Mouse (Mus musculus): ENCODE results near the gene B4galnt4.

B4galnt4 gene

DNA sequence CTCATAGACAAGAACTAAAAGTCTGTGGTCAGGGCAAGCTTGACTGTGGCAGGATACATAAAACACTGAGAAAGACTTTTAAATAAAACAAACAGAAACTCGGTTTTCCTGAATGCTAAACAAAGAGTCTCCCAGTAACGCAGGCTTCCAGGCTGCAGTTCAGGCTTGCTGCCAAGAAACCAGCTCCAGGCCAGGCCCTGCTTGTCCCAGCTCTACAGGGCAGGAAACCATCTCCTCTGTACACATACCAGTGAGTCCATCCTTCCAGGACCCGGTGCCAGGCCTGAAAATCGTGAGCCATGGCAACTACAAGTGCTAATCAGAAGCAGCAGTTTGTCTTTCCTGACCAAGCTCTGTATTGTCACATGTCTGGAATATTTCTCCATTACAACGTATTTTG lies 19.2 kb upstream of the B4galnt4 start:
- peak in 1 of 2 experiments; percentile 18 for DNase-seq (ENCODE audit: low spot score in 2 of 2)

DNA sequence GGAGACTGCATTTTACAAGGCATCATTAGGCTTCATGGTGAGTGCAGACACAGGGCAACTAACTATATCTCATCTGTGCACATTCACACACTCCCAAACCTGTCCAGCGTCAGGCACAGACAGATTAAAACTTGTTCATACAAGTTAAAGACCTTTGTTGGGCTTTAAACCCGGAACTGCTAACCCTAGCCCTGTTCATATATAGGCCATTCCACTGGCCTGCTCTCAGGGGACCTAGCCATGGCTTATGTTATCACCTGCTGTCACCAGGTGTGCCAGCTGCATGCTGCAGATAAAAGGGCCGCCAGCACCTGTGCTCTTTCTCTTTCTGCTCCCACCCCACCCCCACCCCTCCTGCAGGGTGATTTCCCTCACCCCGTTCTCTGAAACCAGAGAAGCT lies 18.4 kb upstream of the B4galnt4 start:
- no peak for DNase-seq (ENCODE audit: low spot score in 2 of 2)

DNA sequence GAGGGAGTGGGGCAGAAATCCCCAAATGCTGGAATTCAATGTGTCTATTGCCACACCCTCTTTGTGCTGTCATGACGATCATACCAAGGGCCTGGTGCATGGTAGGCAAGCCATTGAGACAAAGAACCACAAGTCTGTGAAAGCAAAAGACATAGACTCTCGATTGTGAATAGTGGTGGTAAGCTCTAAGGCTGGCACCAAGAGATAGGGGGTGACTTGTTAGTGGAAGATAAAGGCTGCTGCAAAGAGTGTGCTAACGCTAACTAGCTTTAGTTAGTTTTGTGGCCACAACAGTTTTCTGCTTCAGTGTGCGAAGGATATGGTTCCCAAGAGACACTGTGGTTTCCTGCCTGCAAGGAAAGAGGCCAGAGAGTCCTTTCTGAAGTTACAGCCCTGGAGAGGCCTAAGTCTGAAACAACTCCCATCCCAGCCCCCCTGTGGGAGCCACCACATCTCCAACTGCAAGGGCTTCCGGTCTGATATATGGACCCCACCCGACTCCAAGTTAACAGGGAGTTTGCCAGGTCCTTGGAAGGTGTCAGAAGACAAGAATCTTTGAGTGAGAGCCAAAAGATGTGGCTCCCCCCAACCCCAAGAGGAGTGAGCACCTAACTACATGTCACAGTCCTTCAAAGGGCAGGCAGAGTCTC lies 13.8 kb upstream of the B4galnt4 start:
- no peak for DNase-seq (ENCODE audit: low spot score in 2 of 2)

DNA sequence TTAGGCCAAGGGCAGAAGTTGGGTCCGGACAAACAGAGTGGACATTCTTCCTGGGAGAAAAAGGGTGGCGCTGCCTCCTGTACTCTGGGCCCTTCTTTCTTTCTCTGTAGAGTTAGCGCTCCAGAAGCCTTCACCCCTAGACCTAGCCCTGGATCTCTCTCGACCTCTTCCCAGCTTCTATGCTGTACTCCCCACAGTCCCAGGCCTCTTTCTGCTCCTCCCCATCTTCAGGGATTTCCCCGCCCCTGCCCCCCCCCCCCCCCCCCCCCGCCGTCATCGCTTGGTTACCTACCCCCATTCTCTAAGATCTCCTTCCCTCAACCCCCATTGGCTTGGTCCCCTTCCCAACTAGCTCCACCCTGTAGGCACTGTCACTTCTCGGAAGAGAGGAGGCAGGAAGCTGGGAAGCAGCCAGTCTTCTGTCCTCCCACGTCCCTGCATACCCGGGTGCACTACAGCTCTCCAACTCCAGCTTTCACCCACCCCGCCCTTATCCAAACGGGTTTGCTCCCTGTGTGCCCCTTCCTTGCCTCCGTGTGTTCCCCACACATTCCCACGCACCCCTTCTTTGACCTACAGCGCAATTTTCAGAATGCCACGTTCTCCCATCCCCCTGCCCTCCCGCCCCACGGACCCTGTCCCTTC lies 13.2 kb upstream of the B4galnt4 start:
- DNase-seq (ENCODE audit: low spot score in 2 of 2), result peak in 1 of 2 experiments; percentile 16

DNA sequence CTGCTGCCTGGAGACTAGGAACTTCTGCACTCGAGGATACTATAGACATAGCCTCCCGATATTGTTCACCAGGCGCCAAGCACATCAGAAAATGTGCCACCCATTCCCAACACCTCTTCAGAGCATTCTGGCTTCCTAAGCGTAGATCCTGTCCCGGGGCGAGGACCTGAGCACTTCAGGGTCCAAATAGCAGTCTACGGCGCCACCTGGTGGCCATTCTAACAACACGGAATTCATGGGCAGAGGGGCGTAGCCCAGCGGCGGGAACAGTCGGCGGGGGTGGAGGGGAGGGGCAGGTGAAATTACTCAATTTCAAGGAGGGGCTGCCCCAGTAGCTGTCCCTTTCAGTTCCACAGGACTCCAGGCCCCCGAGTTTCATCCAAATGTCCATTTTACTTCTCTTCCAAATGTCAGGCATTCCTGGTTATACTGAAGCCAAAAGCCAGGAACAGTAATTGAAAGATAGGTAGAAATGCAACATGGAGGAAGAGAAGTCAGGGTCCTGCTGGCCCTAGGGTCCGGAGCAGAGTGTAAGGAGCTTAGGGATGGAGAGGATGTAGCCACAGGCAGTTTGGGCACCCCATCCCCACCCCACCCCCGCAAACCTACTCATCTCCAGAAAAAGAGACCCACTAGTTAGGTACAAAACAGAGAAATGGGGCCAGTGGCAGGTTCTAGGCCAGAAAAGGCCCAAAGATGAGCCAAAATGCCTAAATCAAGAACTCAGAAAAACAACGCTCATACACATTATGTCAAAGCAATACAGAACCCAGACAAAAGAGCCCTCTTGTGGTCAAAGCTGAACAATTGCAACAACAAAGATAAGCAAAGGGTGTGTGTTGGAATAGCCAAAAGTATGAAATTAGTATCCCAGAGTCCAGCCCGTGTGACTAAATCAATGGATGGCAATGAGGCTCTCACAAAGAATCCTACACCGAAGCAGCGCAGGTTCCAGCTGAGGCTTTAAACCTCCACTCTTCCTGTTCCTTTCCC lies 12.4 kb upstream of the B4galnt4 start:
- peak; percentile 79 to 86 for DNase-seq (ENCODE audit: low spot score in 2 of 2)

DNA sequence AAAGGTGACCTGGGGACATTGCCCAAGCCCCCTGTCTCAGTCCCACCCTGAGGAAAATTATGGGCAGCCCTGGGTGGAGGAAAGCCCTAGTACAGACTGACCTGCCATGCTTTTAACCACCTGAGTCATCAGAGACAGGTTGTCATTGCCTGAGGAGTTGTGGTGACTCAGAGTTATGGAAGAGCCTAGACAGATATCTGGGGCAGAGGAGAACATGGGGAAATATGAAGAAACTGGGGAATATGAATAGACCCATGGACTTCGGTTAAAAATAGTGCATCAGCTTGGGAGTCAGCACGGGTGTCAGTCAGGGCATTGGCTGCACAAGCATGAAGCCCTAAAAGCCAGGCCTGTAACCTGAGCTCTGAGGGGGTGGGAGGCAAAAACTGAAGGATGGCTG lies 11.6 kb upstream of the B4galnt4 start:
- DNase-seq (ENCODE audit: low spot score in 2 of 2), result no peak

DNA sequence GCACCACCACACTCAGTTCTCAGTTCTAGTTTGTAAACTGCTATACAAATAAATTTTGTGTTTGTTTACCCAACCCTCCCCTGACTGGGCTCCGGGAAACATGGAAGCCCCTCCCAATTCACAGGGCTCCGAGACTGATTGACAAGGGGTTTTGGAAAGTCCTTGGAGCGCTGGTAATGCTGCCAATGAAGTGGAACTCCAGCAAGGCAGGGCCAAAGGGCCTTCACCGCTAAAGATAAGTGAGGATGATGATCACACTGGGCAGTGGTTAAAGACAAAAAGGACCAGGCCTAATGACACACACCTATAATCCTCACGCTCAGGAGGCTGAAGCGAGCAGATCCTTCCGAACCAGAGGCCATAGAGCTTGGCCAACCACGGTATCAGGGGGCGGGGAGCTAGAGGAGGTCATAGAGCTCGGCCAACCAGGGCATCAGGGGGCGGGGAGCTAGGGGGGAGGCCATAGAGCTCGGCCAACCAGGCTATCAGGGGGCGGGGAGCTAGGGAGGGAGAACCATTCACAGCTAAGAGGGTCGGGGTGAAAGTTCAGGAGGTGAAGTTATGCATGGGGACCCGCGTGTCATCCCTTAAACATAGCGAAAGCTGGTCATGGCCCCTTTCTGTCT lies 9.7 kb upstream of the B4galnt4 start:
- DNase-seq (ENCODE audit: low spot score in 2 of 2), result no peak

DNA sequence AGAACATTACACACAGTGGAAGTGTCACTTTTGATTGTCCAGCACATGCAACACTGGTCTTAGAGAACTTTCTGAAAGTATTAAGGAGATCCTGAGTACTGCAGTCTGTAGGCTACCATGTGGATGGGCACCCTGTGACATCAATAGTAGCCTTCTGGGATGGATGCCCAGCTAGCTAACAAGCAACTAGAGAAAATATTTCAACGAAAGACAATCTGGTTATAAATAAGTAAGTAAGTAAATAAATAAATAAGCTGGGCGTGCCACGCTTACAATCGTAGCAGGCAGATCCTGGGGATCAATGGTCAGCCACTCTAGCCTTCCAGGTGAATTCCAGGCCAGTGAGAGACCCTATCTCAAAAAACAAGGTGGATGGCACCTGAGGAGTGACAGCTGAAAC lies 8.9 kb upstream of the B4galnt4 start:
- no peak for DNase-seq (ENCODE audit: low spot score in 2 of 2)

DNA sequence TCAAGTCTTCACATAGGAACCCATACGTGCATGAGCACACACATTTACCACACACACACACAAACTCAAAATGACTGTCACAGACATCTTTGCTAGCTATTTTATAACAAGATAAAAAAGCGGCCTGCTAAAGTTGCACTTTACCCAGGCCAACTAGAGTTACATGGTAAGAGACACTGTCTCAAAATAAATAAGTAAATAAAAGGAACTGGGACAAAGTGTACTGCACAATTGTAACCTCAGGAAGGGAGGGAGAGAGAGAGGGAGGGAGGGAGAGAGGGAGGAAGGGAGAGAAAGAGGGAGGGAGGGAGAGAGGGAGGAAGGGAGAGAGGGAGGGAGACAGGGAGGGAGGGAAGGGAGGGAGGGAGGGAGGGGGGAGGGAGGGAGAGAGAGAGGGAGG lies 8.5 kb upstream of the B4galnt4 start:
- DNase-seq (ENCODE audit: low spot score in 2 of 2), result no peak

DNA sequence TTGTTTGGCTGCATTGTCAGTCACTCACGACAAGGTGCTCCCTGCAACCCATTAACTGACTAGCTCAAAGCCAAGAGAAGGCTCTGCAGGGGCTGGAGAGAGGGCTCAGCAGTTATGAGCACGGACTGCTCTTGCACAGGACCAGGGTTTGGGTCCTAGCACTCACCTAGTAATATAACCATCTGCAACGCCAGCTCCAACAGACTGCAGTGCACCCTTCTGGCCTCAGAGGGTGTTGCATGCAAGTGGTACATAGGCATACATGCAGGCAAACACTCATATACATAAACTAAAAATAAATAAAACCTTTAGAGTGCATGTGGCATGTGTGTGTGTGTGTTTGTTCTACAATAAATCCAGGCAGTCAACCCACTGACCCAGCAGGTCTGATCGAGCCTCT lies 5.1 kb upstream of the B4galnt4 start:
- DNase-seq (ENCODE audit: low spot score in 2 of 2), result no peak

DNA sequence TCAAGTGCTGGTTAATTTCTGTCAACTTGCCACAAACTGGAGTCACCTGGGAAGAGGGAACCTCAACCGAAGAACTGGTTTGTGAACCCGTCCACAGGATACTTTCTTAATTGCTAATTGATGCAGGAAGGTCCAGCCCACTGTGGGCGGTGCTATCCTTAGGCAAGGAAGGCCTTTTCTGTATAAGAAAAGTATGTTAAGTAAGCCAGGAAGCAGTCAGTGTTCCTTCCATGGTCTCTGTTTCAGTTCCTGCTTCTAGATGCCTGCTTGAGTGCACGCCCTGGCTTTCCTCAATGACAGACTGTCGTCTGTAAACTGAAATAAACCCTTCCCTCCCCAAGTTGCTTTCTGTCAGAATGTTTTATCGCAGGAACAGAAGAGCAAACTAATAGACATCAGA lies 3.9 kb upstream of the B4galnt4 start:
- DNase-seq (ENCODE audit: low spot score in 2 of 2), result no peak

DNA sequence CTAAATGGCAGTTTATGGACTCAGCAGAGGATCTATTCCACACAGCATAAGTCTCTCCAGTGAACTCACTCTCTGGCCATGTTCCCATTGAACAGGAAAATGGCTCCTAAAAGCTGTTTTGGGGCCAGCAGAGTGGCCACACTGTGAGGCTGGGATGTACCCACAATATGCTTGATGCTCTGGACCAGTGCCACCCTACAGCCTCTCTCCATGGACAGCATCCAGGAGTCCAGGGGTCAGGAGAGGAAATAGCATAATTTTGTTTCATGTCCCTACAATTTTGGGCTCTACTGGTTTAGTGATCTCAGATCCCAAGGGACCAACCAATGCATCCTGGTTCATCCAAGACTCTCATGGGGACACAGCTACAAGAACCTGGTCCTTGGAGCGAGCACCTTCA lies 3.4 kb upstream of the B4galnt4 start:
- no peak for DNase-seq (ENCODE audit: low spot score in 2 of 2)

DNA sequence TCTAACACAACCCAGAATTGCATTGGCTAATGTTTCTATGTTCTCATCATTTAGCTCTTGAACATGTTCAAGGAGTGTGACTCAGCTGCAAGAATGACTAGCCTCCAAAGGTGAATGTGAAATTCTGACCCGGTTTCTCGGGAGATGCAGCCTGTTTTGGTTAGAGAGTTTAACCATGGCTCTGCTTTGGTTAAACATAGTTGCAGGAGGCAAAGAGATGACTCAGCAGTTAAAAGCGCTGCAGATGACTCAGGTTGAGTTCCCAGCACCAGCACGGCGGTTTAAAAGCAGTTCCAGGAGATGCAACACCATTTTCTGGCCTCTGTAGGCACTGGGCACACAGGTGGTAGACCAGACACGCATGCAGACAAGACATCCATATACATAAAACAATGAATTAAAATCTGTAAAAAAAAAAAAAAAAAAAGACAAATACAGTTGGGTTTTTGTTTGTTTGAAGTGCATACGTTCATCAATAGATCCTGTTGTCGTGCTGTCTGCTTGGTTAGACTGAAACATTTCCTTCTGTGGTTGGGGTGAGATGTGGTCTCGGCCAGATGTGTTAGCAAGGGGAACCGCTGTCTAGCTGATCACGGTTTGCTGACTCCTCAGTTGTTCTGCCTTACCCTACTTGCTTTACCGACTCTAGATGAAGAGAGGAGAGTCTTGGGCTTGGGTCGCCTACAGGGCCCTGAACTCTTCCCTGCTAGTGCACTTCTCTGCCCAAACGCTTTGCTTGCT lies 2.1 kb upstream of the B4galnt4 start:
- DNase-seq (ENCODE audit: low spot score in 2 of 2), result no peak

DNA sequence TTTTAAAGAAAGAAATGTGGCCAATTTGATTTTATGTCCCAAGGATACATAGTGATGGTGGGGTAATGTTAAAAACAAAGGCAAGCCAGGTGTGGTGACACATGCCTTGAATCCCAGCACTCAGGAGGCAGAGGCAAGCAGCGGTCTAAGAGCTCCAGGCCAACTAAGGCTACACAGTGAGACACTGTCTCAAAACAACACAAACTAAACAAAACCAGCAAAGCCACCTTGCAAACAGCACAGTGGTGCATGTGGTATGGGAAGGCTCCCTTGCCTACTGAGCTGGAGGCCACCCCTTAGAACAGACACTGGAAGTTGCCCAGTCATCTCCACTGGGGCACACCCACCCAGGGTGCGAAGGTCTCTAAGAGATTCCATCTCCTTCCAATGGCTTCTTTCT lies 975 bp upstream of the B4galnt4 start:
- DNase-seq (ENCODE audit: low spot score in 2 of 2), result no peak

DNA sequence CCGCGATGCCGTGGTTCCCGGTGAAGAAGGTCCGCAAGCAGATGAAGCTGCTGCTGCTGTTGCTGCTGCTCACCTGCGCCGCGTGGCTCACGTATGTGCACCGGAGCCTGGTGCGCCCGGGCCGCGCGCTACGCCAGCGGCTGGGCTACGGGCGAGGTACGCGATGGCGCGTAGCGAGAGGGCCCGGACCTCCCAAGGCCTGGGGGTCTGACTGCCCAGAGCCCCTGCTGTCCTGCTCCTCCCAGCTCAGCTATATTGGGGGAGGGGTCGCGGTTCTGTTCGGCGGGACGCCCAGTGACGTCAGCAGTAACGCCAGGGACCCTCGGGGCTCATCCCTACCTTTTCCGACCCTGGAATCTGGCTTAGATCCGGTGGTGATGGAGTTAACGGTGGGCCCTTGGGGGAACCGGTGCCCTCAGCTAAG lies 377 bp downstream of the B4galnt4 start:
- no peak for DNase-seq (ENCODE audit: low spot score in 2 of 2)

DNA sequence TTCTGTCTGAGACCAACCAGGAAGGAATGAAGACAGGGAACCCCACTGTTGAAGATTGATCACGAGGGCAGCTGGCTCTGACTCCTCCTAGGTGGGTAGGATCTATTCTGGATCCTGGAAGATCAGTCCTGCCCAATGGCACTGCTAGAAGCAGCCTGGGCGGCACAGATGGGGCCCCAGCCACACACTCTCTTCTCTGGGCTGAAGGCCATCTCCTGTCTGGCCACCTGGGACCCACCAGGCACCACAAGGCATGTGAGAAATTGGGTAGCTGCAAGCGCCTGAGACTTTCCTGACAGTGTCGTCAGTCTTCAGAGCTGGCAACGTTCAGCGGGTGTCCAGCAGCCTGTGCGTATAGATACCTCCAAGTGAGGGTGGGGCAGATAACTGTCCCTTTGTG lies 1.6 kb downstream of the B4galnt4 start:
- DNase-seq (ENCODE audit: low spot score in 2 of 2), result no peak

DNA sequence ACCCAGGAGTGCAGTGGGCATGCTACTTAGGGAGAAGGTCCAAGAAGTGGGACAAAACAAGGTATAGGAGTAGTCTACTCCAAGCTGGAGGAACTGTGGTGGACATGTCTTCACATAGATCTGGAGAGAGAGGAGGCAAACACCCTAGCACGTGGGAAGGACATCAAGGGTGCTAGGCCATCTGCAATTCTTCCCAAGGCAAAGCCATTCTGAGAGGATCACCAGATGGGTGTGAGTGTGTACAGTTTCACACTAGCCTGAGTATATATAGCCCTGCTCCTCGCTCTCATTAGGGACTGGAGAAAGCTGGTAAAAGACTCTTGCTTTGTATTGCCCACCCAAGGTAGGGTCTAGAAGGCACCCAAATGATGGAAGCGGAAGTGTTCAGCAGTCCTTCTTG lies 2.4 kb downstream of the B4galnt4 start:
- DNase-seq (ENCODE audit: low spot score in 2 of 2), result no peak

DNA sequence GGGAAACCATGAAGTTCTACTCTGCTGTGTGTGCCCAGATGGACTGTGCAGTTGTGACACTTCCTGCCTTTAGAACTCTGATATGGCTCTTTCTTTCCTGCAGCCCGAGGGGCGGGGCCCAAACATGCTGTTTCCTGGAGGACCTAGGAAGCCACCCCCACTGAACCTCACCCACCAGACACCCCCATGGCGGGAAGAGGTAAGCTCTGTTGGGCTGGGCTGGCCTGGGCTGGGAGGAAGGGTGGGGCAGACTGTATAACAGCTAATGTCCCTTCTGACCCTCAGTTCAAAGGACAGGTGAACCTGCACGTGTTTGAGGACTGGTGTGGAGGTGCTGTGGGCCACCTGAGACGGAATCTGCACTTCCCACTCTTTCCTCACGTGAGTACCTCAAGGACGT lies 3.3 kb downstream of the B4galnt4 start:
- DNase-seq (ENCODE audit: low spot score in 2 of 2), result no peak

DNA sequence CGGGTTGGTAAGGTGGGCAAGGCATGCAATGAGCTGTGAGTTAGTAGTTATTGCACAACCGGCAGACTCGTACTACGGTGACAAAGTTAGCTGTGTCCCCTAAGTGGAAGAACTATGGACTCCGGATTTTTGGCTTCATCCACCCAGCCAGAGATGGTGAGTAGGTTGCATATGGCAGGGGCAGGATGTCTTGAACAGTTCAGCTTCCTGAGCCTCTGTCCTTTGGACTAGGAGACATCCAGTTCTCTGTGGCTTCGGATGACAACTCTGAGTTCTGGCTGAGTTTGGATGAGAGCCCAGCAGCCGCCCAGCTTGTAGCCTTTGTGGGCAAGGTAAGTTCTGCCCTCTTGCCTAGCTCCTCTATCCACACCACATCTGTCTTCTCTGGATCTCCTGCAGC lies 3.7 kb downstream of the B4galnt4 start:
- no peak for DNase-seq (ENCODE audit: low spot score in 2 of 2)

DNA sequence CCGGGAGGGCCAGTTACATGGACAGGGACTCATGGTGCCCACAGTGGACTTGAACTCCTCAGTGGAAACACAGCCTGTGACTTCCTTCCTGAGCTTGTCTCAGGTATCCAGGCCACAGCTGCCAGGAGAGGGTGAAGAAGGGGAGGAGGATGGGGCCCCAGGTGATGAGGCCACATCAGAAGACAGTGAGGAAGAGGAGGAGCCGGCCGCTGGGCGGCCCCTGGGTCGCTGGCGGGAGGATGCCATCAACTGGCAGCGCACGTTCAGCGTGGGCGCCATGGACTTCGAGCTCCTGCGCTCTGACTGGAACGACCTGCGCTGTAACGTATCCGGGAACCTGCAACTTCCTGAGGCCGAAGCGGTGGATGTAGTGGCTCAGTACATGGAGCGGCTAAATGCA lies 7.4 kb downstream of the B4galnt4 start:
- no peak for DNase-seq (ENCODE audit: low spot score in 2 of 2)

DNA sequence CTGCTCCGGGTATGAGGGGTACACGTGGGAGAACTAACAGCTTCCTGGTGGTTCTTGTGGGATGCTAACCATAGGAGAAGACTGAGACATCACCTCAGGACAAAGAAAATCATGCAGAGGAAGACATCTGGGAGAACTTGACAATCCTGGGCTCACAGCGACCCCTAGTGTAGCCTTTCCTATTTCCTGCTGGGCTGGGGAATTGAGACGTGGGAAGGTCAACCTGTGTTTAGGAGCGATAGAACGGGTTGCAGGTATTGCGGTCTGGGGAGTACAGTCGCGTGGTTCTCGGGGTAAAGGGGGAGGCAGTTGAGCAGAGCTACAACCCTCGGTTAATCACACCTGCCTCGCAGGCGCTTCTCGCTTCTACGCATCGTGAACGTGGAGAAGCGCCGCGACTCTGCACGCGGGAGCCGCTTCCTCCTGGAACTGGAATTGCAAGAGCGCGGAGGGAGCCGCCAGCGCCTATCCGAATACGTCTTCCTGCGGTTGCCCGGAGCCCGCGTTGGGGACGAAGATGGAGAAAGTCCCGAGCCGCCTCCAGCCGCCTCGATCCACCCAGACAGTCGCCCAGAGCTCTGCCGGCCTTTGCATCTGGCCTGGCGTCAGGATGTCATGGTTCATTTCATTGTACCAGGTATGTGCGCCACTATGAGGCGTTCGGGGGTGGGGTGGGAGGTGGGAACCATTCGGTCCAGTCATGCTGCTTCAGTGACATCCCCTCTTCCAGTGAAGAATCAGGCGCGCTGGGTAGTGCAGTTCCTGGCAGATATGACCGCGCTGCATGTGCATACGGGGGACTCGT lies 9.4 kb downstream of the B4galnt4 start:
- DNase-seq (ENCODE audit: low spot score in 2 of 2), result peak in 1 of 2 experiments; percentile 57
